Mouse (Mus musculus) heart, adult 2 months (tissue): ENCODE results near the gene Gdpd1.

Source experiments
- CTCF ChIP-seq: fragments of 200-600 bp; IDR thresholded peaks from 2 replicates; pipeline ENCODE4 v1.8.1; 2022; ENCODE audit warnings: antibody characterized with exemption, mild to moderate bottlenecking, moderate library complexity
- POLR2A ChIP-seq: fragments of 200-500 bp; IDR thresholded peaks from 2 replicates; pipeline ENCODE4 v1.6.1; 2011; ENCODE audit warnings: mild to moderate bottlenecking, low read depth, low read length, control low read depth; ENCODE audit not compliant: insufficient read depth

DNA sequence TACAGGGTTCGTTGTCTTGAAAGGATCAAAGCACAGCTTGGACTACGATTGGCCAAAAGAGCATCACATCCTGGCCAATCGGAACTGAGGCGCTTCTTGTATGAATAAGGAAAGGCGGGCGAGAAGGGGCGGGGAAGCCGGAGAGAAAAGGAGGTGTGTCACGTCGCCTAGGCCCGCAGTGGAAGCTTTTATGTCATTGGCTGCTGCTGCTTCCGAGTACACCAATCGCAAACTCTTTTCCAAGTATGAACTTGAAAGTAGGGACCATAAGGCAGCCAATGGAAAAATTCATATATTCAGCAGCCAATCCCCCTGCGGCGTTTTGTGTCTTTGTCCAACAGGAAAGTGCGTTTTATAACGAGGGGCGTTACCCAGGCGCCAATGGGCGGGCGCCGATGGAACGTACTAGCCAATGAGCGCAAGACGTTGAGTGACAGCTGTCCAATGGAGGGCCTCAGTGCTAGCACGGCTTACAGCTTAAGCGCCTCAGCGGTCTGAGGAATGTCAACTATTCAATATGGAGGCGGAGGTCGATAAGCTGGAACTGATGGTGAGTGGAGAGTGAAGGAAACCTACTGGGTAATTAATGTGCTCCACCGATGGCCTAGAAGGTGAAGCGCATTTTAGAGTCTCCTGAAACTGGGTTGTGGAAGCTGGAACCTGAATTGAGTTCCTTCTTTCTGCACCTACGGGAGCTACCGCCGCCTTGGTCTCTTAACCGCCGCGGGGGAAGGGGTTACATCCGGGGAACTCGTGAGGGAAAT lies 35.1 kb upstream of the Gdpd1 start, which contains the start of gene Ska2:
- TF ChIP-seq CTCF (no peak), POLR2A (peak; percentile 80)
